Mouse (Mus musculus): ENCODE measurements at regions not wholly inside any gene's neighbourhood (a gene's known extent, or its start where the extent isn't known, plus 50 kb on each side); places are given as distances from the start of the nearest gene placed in this dataset.

DNA sequence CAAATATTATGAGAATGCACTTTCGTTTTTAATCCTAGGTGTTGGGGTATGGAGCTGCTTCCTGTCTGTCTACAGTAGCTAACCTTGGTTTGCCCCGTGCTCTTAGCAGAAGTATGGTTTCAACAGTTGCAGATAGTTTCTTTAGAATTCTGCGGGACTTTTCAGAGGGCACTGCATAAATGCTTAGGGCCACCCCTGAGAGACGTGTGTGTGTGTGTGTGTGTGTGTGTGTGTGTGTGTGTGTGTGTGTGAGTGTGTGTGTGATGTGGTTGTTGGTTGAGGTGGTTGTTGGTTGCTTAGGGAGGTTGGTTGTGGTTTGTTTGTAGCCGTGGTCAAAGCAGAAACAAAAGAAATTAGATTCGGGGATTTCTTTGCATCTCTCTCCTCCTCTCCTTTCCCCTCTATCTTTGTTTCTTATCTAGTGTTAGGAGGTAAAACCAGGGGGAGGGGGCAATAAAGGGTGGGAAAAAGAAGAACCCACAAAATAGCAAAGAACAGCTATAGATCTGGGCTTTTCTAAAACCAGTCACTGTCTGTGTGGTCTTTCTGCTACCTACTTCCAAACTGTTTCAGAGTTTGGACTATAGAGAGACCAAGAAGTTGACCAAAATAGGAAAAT lies 118.7 kb upstream of the Lemd2 start:
- no peak for ATAC-seq (replicated peaks; ENCODE audit: low FRiP score, poor library complexity, severe bottlenecking)

DNA sequence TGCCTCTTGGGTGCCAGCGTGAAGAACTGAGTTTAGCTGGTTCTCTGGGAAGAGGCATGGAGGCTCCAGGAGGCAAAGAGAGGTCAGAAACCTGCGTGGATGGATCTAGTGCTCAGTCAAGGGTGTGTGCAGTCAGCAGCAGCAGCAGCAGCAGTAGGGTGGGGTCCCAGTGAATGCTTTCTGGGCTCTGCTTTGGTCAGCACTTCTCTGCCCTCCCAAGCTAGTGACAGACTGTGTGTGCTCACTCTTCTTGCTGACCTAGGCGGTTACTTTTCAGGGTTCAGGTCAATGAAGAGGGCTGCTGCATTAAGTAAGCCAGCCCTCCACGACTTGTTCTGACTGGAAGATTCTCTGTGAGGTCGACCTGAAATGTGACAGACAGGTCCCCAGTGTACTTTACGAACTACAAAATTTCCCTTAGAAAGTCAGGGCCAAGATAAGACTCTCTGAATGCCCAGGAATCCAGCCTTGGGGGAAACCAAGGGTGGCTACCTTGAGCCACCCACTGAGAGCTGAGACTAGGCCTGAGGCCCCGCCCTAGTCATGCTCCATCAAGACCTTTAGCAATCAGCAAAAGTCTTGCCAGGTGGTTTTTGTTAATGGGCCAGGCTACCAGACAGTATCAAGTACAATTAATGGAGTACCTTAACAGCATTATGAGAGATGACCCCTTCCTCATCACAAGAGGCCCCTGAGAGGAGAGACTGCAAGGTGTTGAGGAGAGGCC lies 114.9 kb upstream of the Lemd2 start:
- no peak for ATAC-seq (replicated peaks; ENCODE audit: low FRiP score, poor library complexity, severe bottlenecking)

DNA sequence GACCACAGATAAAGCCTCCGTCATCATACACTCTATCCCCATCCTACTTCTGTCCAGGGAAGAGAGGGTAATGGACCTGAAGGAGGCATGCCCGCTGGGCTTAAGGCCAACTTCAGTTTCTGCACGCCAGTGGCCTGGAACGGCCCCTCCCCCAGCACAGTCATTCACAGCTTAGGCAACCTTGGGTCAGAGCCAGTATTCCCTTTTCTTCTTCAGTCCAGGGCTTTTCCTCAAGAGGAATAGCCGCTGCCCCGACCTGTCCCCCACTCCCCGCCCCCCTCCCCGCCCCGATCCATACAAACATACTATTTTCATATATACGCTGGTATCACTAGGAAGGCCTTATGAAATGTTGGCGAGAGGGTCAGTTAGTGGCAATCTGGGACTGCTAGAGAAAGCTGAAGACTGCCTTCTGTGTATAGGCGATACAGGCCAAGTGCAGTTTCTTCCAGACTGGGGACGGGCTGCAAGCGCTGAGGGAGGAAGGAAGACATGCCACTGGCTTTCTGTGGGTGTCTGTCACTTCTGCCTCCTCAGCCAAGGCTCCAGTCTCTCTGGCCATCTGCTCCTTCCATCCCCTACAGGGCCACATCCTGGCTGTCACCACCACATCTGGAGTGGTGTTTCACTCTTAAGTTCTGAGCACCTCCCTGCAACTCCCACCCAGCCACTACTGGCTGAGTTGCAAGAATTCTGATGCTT lies 113.5 kb upstream of the Lemd2 start:
- ATAC-seq (replicated peaks; ENCODE audit: low FRiP score, poor library complexity, severe bottlenecking): no peak

DNA sequence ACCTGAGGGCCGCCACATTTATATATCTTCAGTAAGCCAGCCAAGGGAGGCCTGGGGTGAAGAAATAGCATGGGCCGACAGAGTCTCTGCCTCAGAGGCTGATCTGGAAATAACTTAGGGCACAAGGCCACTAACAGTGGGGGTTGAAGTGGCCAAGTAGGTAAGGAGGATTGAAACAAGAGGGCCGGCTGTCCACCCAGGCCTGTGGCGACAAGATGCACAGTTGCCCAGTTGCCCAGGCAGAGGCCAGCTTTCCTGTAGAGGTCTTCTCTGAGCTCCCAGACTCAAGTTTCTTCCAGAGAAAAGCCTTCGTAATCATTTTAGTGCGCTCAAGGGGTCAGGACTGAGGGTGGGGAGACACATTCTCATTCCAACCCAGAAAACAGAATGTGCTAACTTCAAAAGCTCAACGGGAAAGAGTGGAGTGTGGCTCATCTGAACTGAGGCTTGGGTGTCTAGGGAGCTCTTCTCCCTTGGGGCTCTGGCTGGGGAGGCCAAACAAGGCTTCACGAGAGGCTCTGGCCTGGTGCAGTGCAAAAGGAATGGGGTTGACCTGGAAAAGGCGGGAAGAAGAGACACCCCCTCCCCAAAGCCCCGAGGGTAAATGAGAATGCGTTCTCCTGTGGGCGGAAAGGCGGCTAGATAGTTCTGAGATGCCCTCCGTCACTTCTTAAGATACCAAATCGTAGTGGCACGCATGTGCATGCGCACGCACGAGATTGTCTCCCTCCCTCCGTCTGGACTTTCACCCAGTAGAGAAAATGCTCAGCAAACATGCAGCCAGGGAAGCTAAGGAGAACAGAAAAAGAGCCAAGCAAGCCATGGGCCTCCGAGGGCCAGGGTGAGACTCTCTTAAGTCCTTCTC lies 112.7 kb upstream of the Lemd2 start:
- no peak for ATAC-seq (replicated peaks; ENCODE audit: low FRiP score, poor library complexity, severe bottlenecking)

DNA sequence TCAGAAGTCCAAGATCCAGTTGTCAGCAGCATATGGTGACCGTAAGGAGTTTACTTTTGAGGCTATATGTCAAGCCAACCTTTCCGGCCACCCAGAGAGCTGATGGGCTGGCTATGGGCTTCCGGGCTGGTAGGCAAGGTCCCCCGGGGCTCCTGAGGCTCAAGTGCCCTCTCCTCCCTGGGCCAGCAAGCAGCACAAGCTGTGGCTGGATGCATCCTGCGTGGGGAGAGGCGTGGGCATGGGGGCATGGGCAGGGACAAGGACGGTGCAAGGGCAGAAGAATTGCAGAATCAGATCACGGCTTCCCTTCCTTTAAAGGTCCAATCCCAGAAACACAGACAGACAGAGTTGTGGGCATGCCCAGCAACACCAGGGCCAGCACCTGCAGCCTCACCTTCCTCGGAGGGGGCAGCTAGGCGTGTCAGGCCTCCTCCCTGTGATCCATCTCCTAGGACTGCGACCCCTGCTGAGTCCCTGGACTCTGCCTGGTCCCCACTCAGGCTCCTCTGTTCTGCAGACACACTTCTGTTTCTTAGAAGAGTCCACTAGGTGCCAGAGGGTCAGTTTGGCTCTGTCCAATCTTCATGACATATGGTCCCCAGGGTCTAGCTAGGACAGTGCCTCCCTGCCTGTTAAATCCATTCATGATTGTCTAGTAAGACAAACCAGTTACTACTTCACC lies 111.8 kb upstream of the Lemd2 start:
- no peak for ATAC-seq (replicated peaks; ENCODE audit: low FRiP score, poor library complexity, severe bottlenecking)

DNA sequence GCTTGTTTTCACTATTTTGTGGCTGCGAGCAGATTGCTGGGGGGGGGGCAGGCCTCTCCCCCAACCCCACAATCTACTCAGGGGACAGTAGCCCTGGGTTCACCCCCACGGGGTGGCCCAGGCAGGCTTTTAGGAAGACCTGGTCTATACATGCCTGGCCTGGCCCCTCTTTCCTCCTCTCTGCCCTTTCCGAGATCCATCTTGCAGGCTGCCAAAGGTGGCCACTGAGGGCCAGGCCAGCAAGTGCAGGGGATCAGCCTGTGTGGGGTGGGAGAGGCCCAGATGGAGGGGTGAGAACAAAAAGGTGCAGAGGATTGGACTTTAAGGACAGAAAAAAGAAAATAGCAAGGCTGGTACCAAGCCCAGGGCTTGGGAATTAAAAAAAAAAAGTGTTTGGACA lies 111.2 kb upstream of the Lemd2 start:
- no peak for ATAC-seq (replicated peaks; ENCODE audit: low FRiP score, poor library complexity, severe bottlenecking)

DNA sequence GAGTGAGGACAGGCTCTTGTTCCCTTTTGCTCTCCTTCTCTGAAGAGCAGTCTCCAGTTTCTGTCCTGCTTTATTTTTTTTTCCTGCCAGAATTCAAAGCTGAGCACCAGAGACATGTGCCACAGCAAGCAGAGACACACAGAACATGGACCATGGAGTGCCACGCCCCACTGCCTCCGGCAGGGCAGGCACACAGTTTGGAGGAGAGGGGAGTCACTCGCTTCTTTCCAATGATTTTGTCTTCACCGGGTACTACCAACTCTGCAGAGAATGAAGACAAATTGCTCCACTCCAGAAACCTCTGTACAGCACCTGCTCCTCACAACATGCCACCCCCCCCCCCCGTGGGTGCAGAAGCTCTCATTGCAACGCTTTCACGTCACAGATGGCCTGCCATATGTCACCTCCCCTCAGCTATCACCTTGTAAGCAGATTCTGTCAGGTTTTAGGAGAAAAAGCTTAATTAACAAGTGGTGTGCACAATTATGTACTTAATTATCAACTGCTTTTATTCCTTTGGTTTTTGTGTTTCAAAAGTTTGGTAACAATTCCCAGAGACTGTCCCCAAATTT lies 110.6 kb upstream of the Lemd2 start:
- no peak for ATAC-seq (replicated peaks; ENCODE audit: low FRiP score, poor library complexity, severe bottlenecking)

DNA sequence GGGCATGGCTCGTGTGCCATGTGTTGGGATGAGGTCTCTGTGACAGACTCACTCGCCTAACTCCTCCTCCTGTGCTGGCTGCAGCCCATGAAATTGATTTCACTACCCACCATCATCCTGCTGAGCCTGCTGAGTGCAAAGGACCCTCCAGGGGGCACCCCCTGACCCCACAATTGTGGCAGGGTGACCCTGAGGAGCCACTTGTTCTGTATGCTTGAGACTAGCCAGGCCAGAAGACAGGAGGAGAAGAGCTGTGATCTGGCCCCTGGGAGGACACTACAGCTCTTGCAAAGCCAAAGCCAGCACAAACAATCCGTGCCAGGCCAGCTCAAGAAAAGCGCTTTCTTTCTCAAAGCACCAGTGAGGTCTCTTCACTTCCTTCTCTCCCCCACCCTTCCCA lies 104.7 kb upstream of the Lemd2 start:
- ATAC-seq (replicated peaks; ENCODE audit: low FRiP score, poor library complexity, severe bottlenecking): no peak

DNA sequence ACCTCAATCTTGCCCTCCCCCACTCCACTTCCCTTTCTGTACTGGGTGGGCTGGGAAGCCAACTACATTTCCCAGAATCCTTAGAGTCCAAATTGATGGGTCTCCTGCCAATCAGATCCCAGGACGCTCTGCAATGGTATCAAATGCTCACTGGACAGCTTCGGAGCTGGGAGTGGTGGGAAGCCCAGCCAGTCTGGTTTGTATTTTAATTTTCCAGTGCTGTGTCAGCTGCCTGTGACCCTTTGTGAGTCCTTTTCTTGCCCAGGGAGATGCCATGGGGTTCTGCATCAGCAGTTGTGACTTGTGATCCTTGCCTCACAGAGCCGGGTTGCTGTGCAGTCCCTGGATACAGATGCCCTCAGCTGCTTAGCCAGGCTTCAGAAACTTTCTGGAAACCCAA lies 100.6 kb upstream of the Lemd2 start:
- no peak for ATAC-seq (replicated peaks; ENCODE audit: low FRiP score, poor library complexity, severe bottlenecking)

DNA sequence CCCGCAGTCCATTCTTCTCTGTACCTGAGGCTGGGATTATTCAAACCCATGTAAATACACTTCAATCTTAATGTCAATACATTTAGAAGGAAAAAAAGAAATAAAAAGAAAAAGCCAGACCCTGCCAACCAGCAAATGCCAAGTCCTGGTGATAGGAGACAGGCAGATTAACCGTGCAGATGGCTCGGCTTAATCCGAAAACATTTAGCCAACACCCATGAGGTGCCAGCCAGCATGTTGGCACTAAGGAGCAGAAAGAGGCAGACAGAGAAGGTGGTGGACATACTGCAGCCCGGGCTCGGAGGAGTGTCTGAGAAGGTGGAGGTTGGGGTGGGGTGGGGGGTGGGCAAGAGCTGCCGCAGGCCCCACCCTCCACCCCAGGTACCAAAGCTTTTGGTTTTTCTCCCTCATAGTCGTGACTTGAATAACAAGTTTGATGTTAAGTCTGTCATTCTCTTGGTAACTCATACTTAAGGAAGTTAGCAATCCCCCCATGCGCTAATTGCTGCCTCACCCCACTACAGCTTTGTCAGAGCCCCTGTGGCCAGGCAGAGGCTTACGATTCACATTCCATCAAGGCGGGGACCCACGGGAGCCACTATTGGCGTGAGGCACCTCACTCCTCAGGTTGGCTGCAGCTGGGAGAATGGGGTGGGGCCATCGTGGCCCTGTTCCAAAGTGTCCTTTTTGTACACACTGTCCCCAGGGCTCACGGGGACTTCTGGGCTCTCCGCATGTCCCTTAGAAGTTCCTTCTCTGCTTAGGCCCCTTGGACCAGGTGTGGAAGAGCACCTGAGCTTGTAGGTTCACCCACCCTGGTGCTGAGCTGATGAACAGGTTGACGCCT lies 99.6 kb upstream of the Lemd2 start:
- no peak for ATAC-seq (replicated peaks; ENCODE audit: low FRiP score, poor library complexity, severe bottlenecking)

DNA sequence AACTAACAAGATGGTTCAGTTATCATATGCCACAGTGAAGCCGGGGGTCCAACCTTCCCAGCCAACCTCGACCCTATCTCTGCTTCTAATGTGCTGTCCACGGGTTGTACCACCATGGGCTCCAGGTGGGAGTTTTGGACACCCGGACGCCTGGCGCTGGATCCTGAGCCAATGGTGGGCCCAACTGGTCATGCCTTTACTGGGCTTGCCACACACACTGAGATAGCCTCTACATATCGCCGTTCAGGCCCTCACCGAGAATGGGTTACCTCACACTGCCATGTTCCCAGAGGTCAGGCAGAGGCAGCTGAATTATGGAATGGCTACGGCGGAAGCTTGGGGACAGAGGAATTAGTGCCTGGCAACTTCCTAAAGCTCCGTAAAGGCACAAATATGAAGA lies 98.8 kb upstream of the Lemd2 start:
- no peak for ATAC-seq (replicated peaks; ENCODE audit: low FRiP score, poor library complexity, severe bottlenecking)

DNA sequence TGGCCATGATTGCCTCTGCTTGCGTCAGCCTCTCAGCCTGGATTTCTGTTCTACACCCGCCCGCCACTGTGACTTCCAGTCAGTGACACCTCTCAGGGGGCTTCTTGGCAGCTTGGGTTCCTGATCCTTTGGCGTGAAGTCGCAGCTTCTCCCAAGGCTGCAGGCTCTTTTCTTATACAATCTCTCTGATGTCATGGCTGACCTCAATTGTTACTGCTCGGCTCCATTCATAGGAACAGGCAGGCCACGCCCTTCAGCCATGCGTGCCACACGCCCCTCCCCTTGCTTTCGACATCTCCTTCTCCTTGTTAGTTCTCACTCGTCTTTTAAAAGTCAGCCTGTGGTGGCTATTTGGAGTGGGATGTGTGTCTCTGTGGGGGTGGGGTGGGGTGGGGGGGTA lies 97.1 kb upstream of the Lemd2 start:
- ATAC-seq (replicated peaks; ENCODE audit: low FRiP score, poor library complexity, severe bottlenecking): no peak

DNA sequence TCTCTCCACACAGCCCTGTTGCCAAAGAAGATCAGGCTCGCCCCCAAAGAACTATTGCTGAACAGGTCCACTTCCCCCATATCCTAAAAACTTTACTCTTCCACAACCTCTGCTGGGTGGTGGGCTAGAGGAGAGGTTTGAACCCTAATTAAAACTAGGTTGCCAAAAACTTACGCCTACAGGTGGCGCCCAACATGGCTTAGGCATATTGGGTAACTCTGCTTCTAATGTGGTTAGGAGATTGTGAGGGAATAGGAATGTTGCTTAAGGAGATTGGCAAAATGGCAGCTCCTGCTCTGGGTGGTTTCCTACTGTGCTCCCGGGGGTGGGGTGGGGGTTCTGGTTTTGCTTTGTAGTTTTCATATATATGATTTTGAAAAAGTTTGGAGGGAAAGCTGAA lies 95.0 kb upstream of the Lemd2 start:
- no peak for ATAC-seq (replicated peaks; ENCODE audit: low FRiP score, poor library complexity, severe bottlenecking)

DNA sequence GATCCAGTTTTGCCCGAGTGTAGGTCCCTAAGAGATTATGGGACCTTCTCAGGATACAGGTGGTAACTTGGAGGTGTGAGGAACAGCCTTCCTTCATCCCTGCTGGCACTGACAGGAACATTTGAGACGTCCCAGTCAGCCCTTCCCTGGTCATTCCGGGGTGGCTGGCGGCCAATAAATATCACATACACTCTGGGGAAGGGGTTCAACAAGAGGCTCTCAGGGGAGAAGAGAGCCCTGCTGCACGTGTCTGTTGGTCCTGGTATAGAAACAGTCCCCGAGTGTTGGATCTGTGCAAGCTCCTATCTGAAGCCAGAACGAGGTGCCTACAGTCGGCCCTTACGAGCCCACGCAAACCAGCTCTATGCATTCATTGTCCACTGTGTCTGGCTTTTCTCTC lies 94.1 kb upstream of the Lemd2 start:
- no peak for ATAC-seq (replicated peaks; ENCODE audit: low FRiP score, poor library complexity, severe bottlenecking)

DNA sequence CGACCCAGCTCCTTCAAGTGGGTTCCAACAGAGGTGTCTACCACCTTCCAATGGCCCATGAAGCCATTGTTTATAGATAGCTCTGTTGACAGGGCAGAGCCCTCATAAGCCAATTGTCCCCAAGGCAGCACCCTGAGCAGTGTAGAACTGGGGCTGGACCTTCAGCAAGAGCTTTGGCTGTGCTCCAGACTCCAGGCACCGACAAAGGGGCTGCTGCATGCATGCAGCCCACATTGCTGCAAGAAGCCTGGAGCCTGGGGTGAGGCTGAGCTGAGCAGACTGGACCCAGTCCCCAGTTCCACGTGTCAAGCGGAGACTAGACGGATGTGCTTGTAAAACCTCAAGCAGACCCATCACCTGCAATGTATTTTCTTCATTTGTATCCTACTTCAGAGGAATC lies 91.9 kb upstream of the Lemd2 start:
- no peak for ATAC-seq (replicated peaks; ENCODE audit: low FRiP score, poor library complexity, severe bottlenecking)

DNA sequence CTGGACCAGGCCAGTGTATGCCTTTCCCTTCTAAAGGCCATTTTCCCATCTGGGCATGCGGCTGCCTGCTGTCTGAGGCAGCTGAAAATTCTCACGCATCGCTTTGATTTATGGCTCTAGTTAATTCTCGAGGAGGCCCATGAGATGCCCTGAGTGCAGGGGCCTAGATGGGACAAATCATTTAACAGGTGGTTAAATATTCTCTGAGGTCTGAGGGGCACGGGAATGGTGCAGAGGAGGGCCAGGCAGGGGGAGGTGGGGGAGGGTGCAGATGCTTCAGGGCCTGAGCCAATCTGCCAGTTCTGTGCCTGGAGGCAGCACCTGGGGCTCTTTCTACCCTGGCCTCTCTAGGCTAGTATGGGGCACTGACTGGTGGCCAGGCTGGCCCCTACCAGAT lies 89.9 kb upstream of the Lemd2 start:
- ATAC-seq (replicated peaks; ENCODE audit: low FRiP score, poor library complexity, severe bottlenecking): no peak

DNA sequence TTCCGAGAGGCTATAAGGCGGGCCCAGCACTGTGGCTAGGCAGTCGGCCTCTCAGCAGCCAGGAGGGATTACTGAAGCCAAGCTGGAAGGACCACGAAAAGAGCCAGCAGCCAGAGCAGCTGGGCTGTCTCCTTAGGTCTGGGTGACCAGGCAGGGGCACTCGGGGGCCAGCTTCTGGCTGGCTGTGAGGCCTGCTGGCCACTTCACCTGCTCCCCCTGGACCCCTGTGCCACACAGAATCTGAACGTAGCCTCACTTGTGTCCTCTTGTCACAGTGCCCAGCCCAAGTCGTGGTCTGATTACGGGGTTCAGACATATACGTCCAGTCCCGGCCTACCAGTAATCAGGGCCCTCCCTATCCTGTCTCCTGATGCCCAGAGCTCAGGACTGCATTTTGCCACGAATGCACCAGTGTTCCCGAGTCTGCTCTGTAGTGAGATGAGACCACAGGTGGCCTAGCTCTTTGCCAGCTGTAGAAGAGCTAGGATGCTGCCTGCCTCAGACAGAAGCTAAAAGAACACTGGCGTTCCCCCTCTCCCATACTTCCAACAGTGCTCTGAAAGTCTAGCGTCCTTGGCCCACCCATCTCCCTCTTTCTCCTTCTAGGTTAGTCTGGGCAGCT lies 89.4 kb upstream of the Lemd2 start:
- no peak for ATAC-seq (replicated peaks; ENCODE audit: low FRiP score, poor library complexity, severe bottlenecking)

DNA sequence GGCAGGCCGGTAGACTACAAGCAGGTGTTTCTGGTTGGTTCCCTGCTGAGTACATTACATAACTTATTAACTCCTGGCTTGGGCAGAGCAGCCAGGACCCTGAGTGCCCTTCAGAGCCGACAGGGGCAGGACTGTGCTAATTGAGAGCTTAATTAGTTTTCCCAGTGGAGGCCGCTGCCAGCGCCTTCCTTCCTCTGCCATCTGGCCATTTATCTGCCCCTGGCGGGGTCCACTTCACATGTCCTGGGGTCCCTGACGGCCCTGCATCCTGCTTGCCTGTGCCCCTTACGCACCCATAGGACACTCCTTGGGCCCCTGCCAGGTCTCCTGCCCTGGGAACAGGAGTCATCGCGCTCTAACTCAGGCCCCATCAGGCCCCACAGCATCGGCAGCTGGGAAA lies 87.4 kb upstream of the Lemd2 start:
- no peak for ATAC-seq (replicated peaks; ENCODE audit: low FRiP score, poor library complexity, severe bottlenecking)

All from erythroid progenitor cell, adult 5-6 weeks (primary cell).